Mouse (Mus musculus) cerebellum, adult 2 months (tissue): ENCODE measurements around the gene Gm16181. TPM values are rescaled to one million over a fixed set of nuclear protein-coding genes. Genes with fewer than 3 reads are reported as not detected.

ENCODE experiments used
- DNase-seq, 2 experiments: peaks; one replicate each; pipeline ENCODE4 v3.0.0; 2021
- H3K27ac ChIP-seq: fragments of 200-500 bp; 2 replicates; pipeline ENCODE4 v1.5.1; 2012; ENCODE audit warnings: low read length, control low read depth, inconsistent platforms; ENCODE audit not compliant: insufficient read depth
- H3K27me3 ChIP-seq: fragments of 200-500 bp; 2 replicates; pipeline ENCODE4 v1.6.1; 2012; ENCODE audit warnings: inconsistent platforms, mild to moderate bottlenecking, low read length, moderate library complexity; ENCODE audit not compliant: control insufficient read depth, insufficient read depth
- H3K4me1 ChIP-seq: fragments of 200-500 bp; 2 replicates; pipeline ENCODE4 v1.6.1; 2011; ENCODE audit warnings: low read length; ENCODE audit not compliant: control insufficient read depth, insufficient read depth
- H3K4me3 ChIP-seq: fragments of 200-500 bp; replicated peaks from 2 replicates; pipeline ENCODE3; 2011; ENCODE audit warnings: mild to moderate bottlenecking, low read depth, low read length, control low read depth; ENCODE audit not compliant: insufficient read depth
- CTCF ChIP-seq: fragments of 200-500 bp; IDR thresholded peaks from 2 replicates; pipeline ENCODE4 v1.5.1; 2011; ENCODE audit warnings: low read depth, mild to moderate bottlenecking, control low read depth, low read length, moderate library complexity, borderline replicate concordance; ENCODE audit not compliant: insufficient read depth
- POLR2A ChIP-seq: fragments of 200-500 bp; IDR thresholded peaks from 2 replicates; pipeline ENCODE4 v1.6.1; 2011; ENCODE audit warnings: low read length, control low read depth, borderline replicate concordance; ENCODE audit not compliant: insufficient read depth
- WGBS: fragments of 180-500 bp; shearing (Covaris S2); methylation state at CpG from one replicate; pipeline ENCODE4 v1.1.7; 2018; 5-methylcytosine and 5-hydroxymethylcytosine counted together
- polyA plus RNA-seq: library from polyadenylated mRNA; depleted of rRNA; stranded (reverse); fragments of >200 nt; gene quantifications from 2 replicates; pipeline ENCODE4 v1.2.3, GENCODE M21; 2012

Gene Gm16181
- polyA plus RNA-seq, 1 experiment, result not detected

DNA sequence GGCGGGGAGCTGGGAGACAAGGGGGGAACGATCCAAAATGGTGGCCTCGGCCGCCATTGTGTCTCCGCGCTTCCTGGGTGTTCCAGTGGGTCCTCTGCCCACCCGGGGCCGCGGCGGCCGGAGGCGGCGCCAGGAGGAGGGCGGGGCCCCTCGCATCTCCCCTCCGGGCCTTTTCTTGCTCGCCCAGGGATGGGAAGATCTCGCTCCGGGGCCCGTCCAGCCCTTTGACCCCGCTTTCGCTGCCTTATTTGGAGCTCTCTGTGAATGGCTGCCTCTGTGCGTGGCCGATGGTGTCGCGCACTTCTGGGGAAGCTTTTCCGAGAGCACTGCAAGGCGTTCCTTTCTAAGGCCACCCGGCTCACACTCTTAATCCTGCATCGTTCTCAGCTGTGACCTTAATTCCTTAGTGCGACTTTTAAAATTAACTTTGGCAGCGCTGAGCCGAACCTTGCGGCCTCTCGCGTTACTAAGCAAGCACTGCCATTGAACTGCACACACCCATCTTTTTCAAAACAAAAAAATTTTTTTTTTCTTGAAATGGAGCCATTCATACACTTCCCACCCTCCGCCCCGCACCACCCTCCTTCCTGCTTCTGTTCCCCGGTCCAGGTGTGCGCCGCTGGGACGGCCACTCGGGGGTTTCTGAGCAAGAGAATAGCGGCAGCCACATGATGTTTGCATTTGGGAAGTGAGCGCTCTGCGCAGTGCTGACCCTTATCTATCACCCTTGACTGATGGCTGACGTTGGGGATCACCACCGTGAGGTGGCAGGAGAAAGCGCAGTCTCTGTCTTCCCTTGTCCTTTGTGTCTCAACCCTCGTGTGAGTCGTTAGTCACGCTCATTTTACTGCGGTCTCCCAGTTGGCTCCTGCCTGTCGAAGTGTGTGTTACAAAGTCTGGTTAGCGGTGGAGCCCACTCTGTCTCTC is 21.6 kb downstream of the Gm16181 start:
- under 1% methylated on average over 55 of the region's 55 CpGs for whole genome bisulfite sequencing
- Histone ChIP-seq H3K27ac (peak overlapping the region; percentile 91), H3K4me1 (peaks cover 27% of the 10 kb centered on the region), H3K4me3 (peak overlapping the region; percentile 77), H3K27me3 (no peaks in the 10 kb centered on the region)
- TF ChIP-seq POLR2A (peak; percentile 7; the same call in 1 of the 2 replicates), CTCF (no peak)
- DNase-seq, result peak; percentile 49 to 56

DNA sequence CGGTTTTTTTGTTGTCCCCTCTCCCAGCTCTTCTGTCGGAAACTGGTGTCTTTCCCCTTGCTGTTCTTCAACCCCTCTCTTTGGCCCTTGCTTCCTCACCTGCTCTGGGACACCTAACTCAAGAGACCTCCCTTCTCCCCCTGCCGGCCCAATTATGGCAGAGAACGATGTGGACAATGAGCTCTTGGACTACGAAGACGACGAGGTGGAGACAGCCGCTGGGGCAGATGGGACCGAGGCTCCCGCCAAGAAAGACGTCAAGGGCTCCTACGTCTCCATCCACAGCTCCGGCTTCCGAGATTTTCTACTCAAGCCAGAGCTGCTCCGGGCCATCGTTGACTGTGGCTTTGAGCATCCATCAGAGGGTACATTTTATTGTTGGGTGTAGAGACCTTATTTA is 22.5 kb downstream of the Gm16181 start:
- under 1% methylated on average over 16 of the region's 16 CpGs for WGBS
- no peak for TF ChIP-seq CTCF
- TF ChIP-seq POLR2A, result no peak
- H3K4me3 ChIP-seq, result peak overlapping the region; percentile 77
- H3K4me1 ChIP-seq, result peaks cover 25% of the 10 kb centered on the region
- H3K27ac ChIP-seq, result no peak overlapping the region
- peak; percentile 70 to 74 for DNase-seq
- no peaks in the 10 kb centered on the region for H3K27me3 ChIP-seq

- H3K27me3 ChIP-seq, result no peaks in the 10 kb centered on the region
- 37% methylated on average over 2 of the region's 2 CpGs for WGBS
- no peak overlapping the region for H3K27ac ChIP-seq
- no peak overlapping the region for H3K4me3 ChIP-seq
- TF ChIP-seq POLR2A (no peak), CTCF (no peak)
- DNase-seq, result no peak
- peaks cover 25% of the 10 kb centered on the region for H3K4me1 ChIP-seq
Observed at GRCm38 (mm10) chr17:35244999-35245398, 24.4 kb downstream of the Gm16181 start.

DNA sequence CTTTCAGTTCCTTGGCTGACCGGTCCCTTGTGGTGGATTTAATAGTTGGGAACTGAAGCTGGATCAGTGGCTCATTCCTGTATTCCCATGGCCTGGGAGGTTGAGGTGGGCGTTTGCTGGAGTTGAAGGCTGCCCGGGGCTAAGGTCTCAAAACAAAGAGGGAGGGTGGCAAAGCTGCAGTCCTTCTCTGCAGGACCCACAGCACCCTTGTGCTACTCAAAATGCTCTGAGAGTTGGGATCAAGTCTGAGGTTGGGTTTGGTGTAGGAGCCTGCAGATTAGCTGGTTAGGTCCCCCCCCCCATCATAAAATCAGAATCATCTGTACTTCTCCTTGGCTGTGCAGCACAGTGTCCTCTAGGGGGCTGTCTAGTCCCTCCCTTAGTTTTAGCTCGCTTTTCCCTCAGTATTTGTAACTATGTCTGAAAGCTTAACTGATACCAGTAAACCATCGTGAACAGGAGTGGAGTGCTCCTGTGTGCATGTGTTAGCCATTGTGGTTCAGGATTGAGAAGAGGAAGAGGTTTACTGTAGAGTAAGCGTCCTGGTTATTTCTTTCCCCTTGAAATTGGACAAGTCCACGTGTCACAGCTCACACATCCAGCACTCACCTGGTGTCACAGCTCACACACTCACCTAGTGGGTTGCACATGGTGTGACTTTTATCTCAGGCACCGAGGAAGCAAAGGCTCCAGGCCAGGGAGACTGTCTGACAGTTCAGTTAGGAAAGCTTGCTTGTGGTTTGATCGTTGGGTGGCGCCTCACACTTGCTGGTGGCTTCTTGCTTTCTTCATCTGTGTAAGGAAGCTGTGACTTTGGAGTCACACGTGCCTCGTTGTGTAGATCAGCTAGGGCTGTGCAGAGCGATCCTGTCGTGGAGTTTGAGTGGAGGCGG is 25.3 kb downstream of the Gm16181 start:
- Histone ChIP-seq H3K27ac (no peak overlapping the region), H3K27me3 (no peaks in the 10 kb centered on the region), H3K4me1 (peaks cover 24% of the 10 kb centered on the region), H3K4me3 (no peak overlapping the region)
- 59% methylated on average over 15 of the region's 15 CpGs for WGBS
- no peak for TF ChIP-seq POLR2A
- TF ChIP-seq CTCF, result peak; percentile 48; the same call in 1 of the 2 replicates
- DNase-seq, result no peak

- H3K27ac ChIP-seq, result no peak overlapping the region
- no peak for DNase-seq
- WGBS, result 78% methylated on average over 7 of the region's 7 CpGs
- no peaks in the 10 kb centered on the region for H3K27me3 ChIP-seq
- no peak for TF ChIP-seq POLR2A
- TF ChIP-seq CTCF, result no peak
- H3K4me3 ChIP-seq, result no peak overlapping the region
- H3K4me1 ChIP-seq, result peaks cover 28% of the 10 kb centered on the region
Observed at GRCm38 (mm10) chr17:35247144-35247543, 26.5 kb downstream of the Gm16181 start.

- WGBS, result 82% methylated on average over 14 of the region's 14 CpGs
Observed at GRCm38 (mm10) chr17:35248986-35249385, 28.4 kb downstream of the Gm16181 start.

GRCm38 (mm10) chr17:35249451-35250197 is 29.0 kb downstream of the Gm16181 start:
- no peak for TF ChIP-seq CTCF
- TF ChIP-seq POLR2A, result no peak
- 52% methylated on average over 19 of the region's 19 CpGs for WGBS

More at GRCm38 (mm10) chr17:35248986-35249385, 28.4 kb downstream of the Gm16181 start:
- no peak overlapping the region for H3K27ac ChIP-seq
- TF ChIP-seq POLR2A, result no peak
- no peak for TF ChIP-seq CTCF
- no peak for DNase-seq
- H3K27me3 ChIP-seq, result no peaks in the 10 kb centered on the region
- H3K4me1 ChIP-seq, result peaks cover 38% of the 10 kb centered on the region
- H3K4me3 ChIP-seq, result no peak overlapping the region

More at GRCm38 (mm10) chr17:35249451-35250197, 29.0 kb downstream of the Gm16181 start:
- H3K27ac ChIP-seq, result no peak overlapping the region
- H3K4me3 ChIP-seq, result no peak overlapping the region
- DNase-seq, result no peak
- no peaks in the 10 kb centered on the region for H3K27me3 ChIP-seq
- peaks cover 31% of the 10 kb centered on the region for H3K4me1 ChIP-seq
